9 mouse cellular contexts compared by ENCODE assay signal in the genomic region with DNA sequence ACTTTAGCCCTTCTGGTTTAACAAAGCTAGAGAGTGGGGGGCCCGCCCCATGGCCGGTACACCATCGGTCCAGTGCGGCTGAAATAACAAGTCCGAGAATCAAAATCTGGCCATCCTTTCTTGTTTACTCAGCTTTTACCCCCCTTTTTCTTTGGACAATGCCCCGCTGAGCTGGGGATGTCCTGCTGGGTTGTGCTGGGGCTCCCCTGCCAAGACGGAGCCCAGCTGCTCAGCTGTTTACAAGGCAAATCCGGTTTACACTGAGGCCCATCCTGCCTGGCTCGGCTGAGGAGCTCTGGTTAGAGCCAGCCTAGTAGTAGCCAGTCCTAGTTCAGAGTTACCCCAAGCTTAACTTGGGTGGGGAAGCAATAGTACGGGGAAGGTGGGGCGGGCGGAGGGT.
A peak's percentile ranks its signal among the peaks of the same experiment; 100 is the strongest.
DNase-seq lines count a peak whose midpoint lies in the region; ATAC-seq and TF ChIP-seq lines count a peak whose summit lies in the region.
"Had no signal": no experiment of that assay in that cellular context is flagged by ENCODE, and none has a peak within 500 bp of the region (broad histone marks: within the 10 kb centered on the region; RNA-seq: fewer than 3 reads in every experiment).

No protein-coding gene starts in this region.

- TF ChIP-seq CTCF in ES-Bruce4 (IDR thresholded peaks at IDR 0.05; ENCODE audit: low read depth, low read length): no peak
- TF ChIP-seq CTCF in cortical plate, adult 2 months (IDR thresholded peaks at IDR 0.05; ENCODE audit: extremely low read depth, insufficient read depth, low read length): no peak

- peaks cover 18% of the 10 kb centered on the region for H3K4me1 ChIP-seq in hindbrain, embryonic 10.5 days (replicated peaks)
- peaks cover 6% of the 10 kb centered on the region; the same call in 1 of the 2 replicates for H3K4me1 ChIP-seq in hindbrain, embryonic 12.5 days
- no peaks in the 10 kb centered on the region for H3K4me1 ChIP-seq in ES-Bruce4 (ENCODE audit: control insufficient read depth, insufficient read depth, low read length)
- no peaks in the 10 kb centered on the region for H3K4me1 ChIP-seq in cortical plate, adult 2 months (ENCODE audit: control insufficient read depth, insufficient read depth, low read length)

- H3K27me3 ChIP-seq in hindbrain, embryonic 10.5 days (ENCODE audit: insufficient read depth, poor library complexity, severe bottlenecking): peaks cover 46% of the 10 kb centered on the region
- peaks cover 34% of the 10 kb centered on the region for H3K27me3 ChIP-seq in hindbrain, embryonic 12.5 days
- H3K27me3 ChIP-seq in ES-Bruce4 (ENCODE audit: control insufficient read depth, insufficient read depth, low read length, poor library complexity, severe bottlenecking): no peaks in the 10 kb centered on the region

- 38% methylated on average over 12 of the region's 12 CpGs for WGBS in hindbrain, embryonic 10.5 days
- 27% methylated on average over 12 of the region's 12 CpGs for WGBS in hindbrain, embryonic 12.5 days

- no peak for TF ChIP-seq POLR2A in ES-Bruce4 (IDR thresholded peaks at IDR 0.05; ENCODE audit: insufficient read depth, low read length)
- TF ChIP-seq POLR2A in cortical plate, adult 2 months (IDR thresholded peaks at IDR 0.05; ENCODE audit: extremely low read depth, insufficient read depth, low read length): no peak

- H3K4me3 ChIP-seq in hindbrain, embryonic 10.5 days: no peak overlapping the region
- H3K4me3 ChIP-seq in hindbrain, embryonic 12.5 days: no peak overlapping the region
- no peak overlapping the region for H3K4me3 ChIP-seq in ES-Bruce4 (ENCODE audit: low read depth, low read length)
- no peak overlapping the region for H3K4me3 ChIP-seq in cortical plate, adult 2 months (ENCODE audit: insufficient read depth, low read length)
- H3K4me3 ChIP-seq: megakaryocyte, embryonic 14.5 days had no signal

- no peaks in the 10 kb centered on the region for H3K36me3 ChIP-seq in hindbrain, embryonic 10.5 days
- H3K36me3 ChIP-seq in hindbrain, embryonic 12.5 days: no peaks in the 10 kb centered on the region
- H3K36me3 ChIP-seq in ES-Bruce4 (ENCODE audit: control insufficient read depth, insufficient read depth, low read length, poor library complexity, severe bottlenecking): no peaks in the 10 kb centered on the region

- no peaks in the 10 kb centered on the region for H3K9me3 ChIP-seq in hindbrain, embryonic 10.5 days
- no peaks in the 10 kb centered on the region for H3K9me3 ChIP-seq in hindbrain, embryonic 12.5 days (replicated peaks)
- no peaks in the 10 kb centered on the region for H3K9me3 ChIP-seq in ES-Bruce4 (replicated peaks; ENCODE audit: control insufficient read depth, insufficient read depth, low read length, poor library complexity, severe bottlenecking)
- H3K9me3 ChIP-seq: megakaryocyte, embryonic 14.5 days had no signal

- no peak overlapping the region for H3K9ac ChIP-seq in hindbrain, embryonic 12.5 days
- no peak overlapping the region for H3K9ac ChIP-seq in ES-Bruce4 (ENCODE audit: low read depth, poor library complexity, severe bottlenecking)

- peak overlapping the region; percentile 40; the same call in 1 of the 2 replicates for H3K27ac ChIP-seq in hindbrain, embryonic 10.5 days
- no peak overlapping the region for H3K27ac ChIP-seq in hindbrain, embryonic 12.5 days
- H3K27ac ChIP-seq in ES-Bruce4 (ENCODE audit: insufficient read depth, low read length): no peak overlapping the region
- 0 out of 2 replicates have a peak overlapping the region, but pooled peaks have one; percentile 12 for H3K27ac ChIP-seq in cortical plate, adult 2 months (ENCODE audit: insufficient read depth, low read length)

- 0 out of 2 replicates have a peak, but pooled peaks have one; percentile 58 for TF ChIP-seq EP300 in ES-Bruce4 (IDR thresholded peaks at IDR 0.05; ENCODE audit: insufficient read depth, low read depth, low read length)

- no peak; the same call in 1 of the 2 replicates for ATAC-seq in hindbrain, embryonic 12.5 days (ENCODE audit: low FRiP score)

- no peak for DNase-seq in hindbrain, embryonic 10.5 days (ENCODE audit: low spot score)
- DNase-seq in lung, postnatal 10 days: peak; percentile 82
- DNase-seq in adrenal gland, adult (ENCODE audit: inconsistent age in 2 of 2, low spot score in 1 of 2): no peak
- DNase-seq in ovary, postnatal 36 days (ENCODE audit: low spot score): no peak
- no peak for DNase-seq in natural killer cell, adult 2 months (ENCODE audit: low spot score in 2 of 2)

- H3K4me2 ChIP-seq in hindbrain, embryonic 12.5 days (replicated peaks): no peak overlapping the region

Comparison
In these comparisons a context has a peak if more than half of its experiments do, and no peak if none do; other contexts are left out.
1. H3K27ac ChIP-seq: peak in hindbrain, embryonic 10.5 days (single experiment) and cortical plate, adult 2 months (single experiment); none in hindbrain, embryonic 12.5 days (single experiment) and ES-Bruce4 (single experiment).